Mouse (Mus musculus): ENCODE measurements at regions not wholly inside any gene's neighbourhood (a gene's known extent, or its start where the extent isn't known, plus 50 kb on each side); places are given as distances from the start of the nearest gene placed in this dataset.

DNA sequence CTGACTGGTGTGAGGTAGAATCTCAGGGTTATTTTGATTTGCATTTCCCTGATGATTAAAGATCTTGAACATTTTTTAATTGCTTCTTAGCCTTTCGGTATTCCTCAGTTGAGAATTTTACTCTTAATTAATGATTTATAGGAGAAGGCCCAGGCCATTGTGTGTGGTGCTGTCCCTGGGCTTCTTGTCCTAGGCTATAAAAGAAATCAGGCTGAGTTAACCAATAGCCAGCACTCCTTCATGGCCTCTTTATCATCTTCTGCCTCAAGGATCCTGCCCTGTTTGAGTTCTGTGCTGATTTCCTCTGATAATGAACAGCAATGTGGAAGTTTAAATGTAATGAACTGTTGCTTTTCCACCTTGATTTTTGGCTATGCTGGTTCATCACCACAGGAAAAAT, 323.3 kb downstream of the Ppp1r3a start:
- Histone ChIP-seq H3K27ac (ENCODE audit: insufficient read depth, low read length) (no peak overlapping the region), H3K4me3 (ENCODE audit: insufficient read depth, low read length) (no peak overlapping the region), H3K4me1 (ENCODE audit: control insufficient read depth, insufficient read depth, low read length) (no peaks in the 10 kb centered on the region; the same call in 1 of the 2 replicates)
- no peak for TF ChIP-seq CTCF (IDR thresholded peaks at IDR 0.05; ENCODE audit: borderline replicate concordance, insufficient read depth, low read length)
- no peak for TF ChIP-seq POLR2A (IDR thresholded peaks at IDR 0.05; ENCODE audit: low read depth, low read length)

GRCm38 (mm10) chr6:14409772-14410171, 345.3 kb downstream of the Ppp1r3a start:
- no peaks in the 10 kb centered on the region for H3K4me1 ChIP-seq (ENCODE audit: control insufficient read depth, insufficient read depth, low read length)
- no peak overlapping the region for H3K4me3 ChIP-seq (ENCODE audit: insufficient read depth, low read length)
- no peak for TF ChIP-seq CTCF (IDR thresholded peaks at IDR 0.05; ENCODE audit: borderline replicate concordance, insufficient read depth, low read length)
- no peak for TF ChIP-seq POLR2A (IDR thresholded peaks at IDR 0.05; ENCODE audit: low read depth, low read length)
- H3K27ac ChIP-seq (ENCODE audit: insufficient read depth, low read length) = no peak overlapping the region

- no peak overlapping the region for H3K27ac ChIP-seq (ENCODE audit: insufficient read depth, low read length)
- no peak for TF ChIP-seq POLR2A (IDR thresholded peaks at IDR 0.05; ENCODE audit: low read depth, low read length)
- TF ChIP-seq CTCF (IDR thresholded peaks at IDR 0.05; ENCODE audit: borderline replicate concordance, insufficient read depth, low read length) = no peak
- no peak overlapping the region for H3K4me3 ChIP-seq (ENCODE audit: insufficient read depth, low read length)
- H3K4me1 ChIP-seq (ENCODE audit: control insufficient read depth, insufficient read depth, low read length) = no peaks in the 10 kb centered on the region
These were observed 347.3 kb downstream of the Ppp1r3a start for GRCm38 (mm10) chr6:14407754-14408153.

- Histone ChIP-seq H3K4me1 (ENCODE audit: control insufficient read depth, insufficient read depth, low read length) (no peaks in the 10 kb centered on the region), H3K4me3 (ENCODE audit: insufficient read depth, low read length) (no peak overlapping the region), H3K27ac (ENCODE audit: insufficient read depth, low read length) (no peak overlapping the region)
- TF ChIP-seq CTCF (IDR thresholded peaks at IDR 0.05; ENCODE audit: borderline replicate concordance, insufficient read depth, low read length) = no peak
- TF ChIP-seq POLR2A (IDR thresholded peaks at IDR 0.05; ENCODE audit: low read depth, low read length) = no peak
These were observed 396.8 kb downstream of the Ppp1r3a start for GRCm38 (mm10) chr6:14358280-14358679.

Measured in embryonic fibroblast, embryonic 13.5 days (primary cell).